Mouse (Mus musculus) ES-E14 (cell line): ENCODE data around the gene Tead4. TPM values are rescaled to one million over a fixed set of nuclear protein-coding genes. Genes with fewer than 3 reads are reported as not detected.
A peak's percentile ranks its signal among the peaks of the same experiment; 100 is the strongest.

ENCODE experiments used
- DNase-seq: peaks from one replicate; pipeline ENCODE4 v3.0.0-alpha.2; 2013; ENCODE audit warnings: low read depth, low spot score
- H3K27ac ChIP-seq: 2 replicates; pipeline ENCODE4 v1.5.1; 2012; ENCODE audit warnings: low read depth, mild to moderate bottlenecking, low read length, moderate library complexity, mixed read lengths; ENCODE audit not compliant: poor library complexity, insufficient read depth, severe bottlenecking
- H3K36me3 ChIP-seq: 2 replicates; pipeline ENCODE4 v1.6.1; 2012; ENCODE audit warnings: mild to moderate bottlenecking, low read length, moderate library complexity, mixed read lengths; ENCODE audit not compliant: control insufficient read depth, poor library complexity, insufficient read depth, severe bottlenecking
- H3K4me1 ChIP-seq, 2 experiments: fragments of 150-350 bp in 1 of 2; sonication (generic) in 1 of 2; 2 replicates each; pipeline ENCODE4 v1.6.1; 2012; ENCODE audit warnings: low read length in 2 of 2, mild to moderate bottlenecking in 1 of 2, mixed read lengths in 1 of 2; ENCODE audit not compliant: control insufficient read depth in 2 of 2, insufficient read depth in 2 of 2, poor library complexity in 1 of 2
- H3K4me3 ChIP-seq, 2 experiments: fragments of 150-350 bp in 1 of 2; sonication (generic) in 1 of 2; 2 replicates each; pipeline ENCODE4 v1.5.1; 2012; ENCODE audit warnings: low read length in 2 of 2, low read depth in 1 of 2, mild to moderate bottlenecking in 1 of 2, mixed read lengths in 1 of 2; ENCODE audit not compliant: insufficient read depth in 1 of 2, poor library complexity in 1 of 2, severe bottlenecking in 1 of 2
- H3K9ac ChIP-seq: 2 replicates; pipeline ENCODE4 v1.6.1; 2012; ENCODE audit warnings: low read depth, mild to moderate bottlenecking, low read length, mixed read lengths; ENCODE audit not compliant: poor library complexity, insufficient read depth, severe bottlenecking
- H3K9me3 ChIP-seq: fragments of 150-350 bp; sonication (generic); 2 replicates; pipeline ENCODE4 v1.6.1; 2012; ENCODE audit warnings: low read depth, mild to moderate bottlenecking, low read length; ENCODE audit not compliant: control insufficient read depth, insufficient read depth
- CHD2 ChIP-seq: IDR thresholded peaks from 2 replicates; pipeline ENCODE4 v1.6.1; 2014; ENCODE audit warnings: mild to moderate bottlenecking, low read depth, low read length, inconsistent platforms
- HCFC1 ChIP-seq: IDR thresholded peaks from 2 replicates; pipeline ENCODE4 v1.6.1; 2012; ENCODE audit warnings: low read length, inconsistent platforms, borderline replicate concordance; ENCODE audit not compliant: insufficient read depth
- MAFK ChIP-seq: IDR thresholded peaks from 2 replicates; pipeline ENCODE4 v1.6.1; 2014; ENCODE audit warnings: mild to moderate bottlenecking, low read depth, low read length, inconsistent platforms; ENCODE audit not compliant: insufficient read depth
- ZC3H11A ChIP-seq: IDR thresholded peaks from 2 replicates; pipeline ENCODE4 v1.6.1; 2012; ENCODE audit warnings: low read depth, mild to moderate bottlenecking, inconsistent platforms, low read length, borderline replicate concordance
- ZNF384 ChIP-seq: IDR thresholded peaks from 2 replicates; pipeline ENCODE4 v1.6.1; 2012; ENCODE audit warnings: low read depth, low read length, inconsistent platforms
- in situ Hi-C, 2 experiments: fragments of 600-800 bp; cut with MboI; formaldehyde crosslinking; loops; one replicate each; pipeline ENCODE4 v1.15.1; 2025; ENCODE audit warnings: low sequenced_read_pairs in 2 of 2, inconsistent platforms in 1 of 2; ENCODE audit not compliant: unreplicated experiment in 2 of 2
- total RNA-seq: library from RNA; depleted of rRNA; stranded (reverse); fragments of 300-350 nt; gene quantifications from 2 replicates; pipeline ENCODE4 v1.2.3, GENCODE M21; 2012

Gene Tead4
- total RNA-seq, 1 experiment, result 6.8 TPM

DNA sequence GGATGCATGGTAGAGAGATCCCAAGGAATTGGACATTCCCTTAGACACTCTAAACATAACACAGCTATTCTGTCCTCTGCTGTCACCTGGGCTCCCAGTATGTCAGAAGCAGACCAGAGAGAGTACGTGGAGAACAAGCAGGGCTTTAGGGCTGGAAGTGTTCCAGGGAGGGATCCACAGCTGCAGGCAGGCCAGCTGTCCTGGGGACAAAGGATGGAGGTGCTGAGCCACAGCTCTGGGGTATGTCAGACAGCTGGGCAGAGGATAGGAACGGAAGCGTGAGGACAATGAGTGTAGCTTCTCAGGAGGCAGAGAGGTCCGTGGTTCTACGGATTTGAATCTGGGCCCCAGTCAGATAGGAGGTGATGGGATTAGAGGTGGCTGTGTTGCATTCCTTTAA lies 50.0 kb downstream of the Tead4 start:
- Histone ChIP-seq H3K9ac (no peak overlapping the region), H3K4me1 (peaks cover 0 to 10% of the 10 kb centered on the region in 2 experiments; a peak in 2 of 4 replicates), H3K36me3 (peaks cover 4% of the 10 kb centered on the region; the same call in 1 of the 2 replicates), H3K9me3 (no peaks in the 10 kb centered on the region), H3K27ac (no peak overlapping the region), H3K4me3 (no peak overlapping the region)
- DNase-seq, result no peak
- no peak for TF ChIP-seq ZNF384
- no peak for TF ChIP-seq CHD2
- no peak for TF ChIP-seq MAFK
- no peak for TF ChIP-seq HCFC1
- no peak for TF ChIP-seq ZC3H11A
- in situ Hi-C loops, result no loop called here

DNA sequence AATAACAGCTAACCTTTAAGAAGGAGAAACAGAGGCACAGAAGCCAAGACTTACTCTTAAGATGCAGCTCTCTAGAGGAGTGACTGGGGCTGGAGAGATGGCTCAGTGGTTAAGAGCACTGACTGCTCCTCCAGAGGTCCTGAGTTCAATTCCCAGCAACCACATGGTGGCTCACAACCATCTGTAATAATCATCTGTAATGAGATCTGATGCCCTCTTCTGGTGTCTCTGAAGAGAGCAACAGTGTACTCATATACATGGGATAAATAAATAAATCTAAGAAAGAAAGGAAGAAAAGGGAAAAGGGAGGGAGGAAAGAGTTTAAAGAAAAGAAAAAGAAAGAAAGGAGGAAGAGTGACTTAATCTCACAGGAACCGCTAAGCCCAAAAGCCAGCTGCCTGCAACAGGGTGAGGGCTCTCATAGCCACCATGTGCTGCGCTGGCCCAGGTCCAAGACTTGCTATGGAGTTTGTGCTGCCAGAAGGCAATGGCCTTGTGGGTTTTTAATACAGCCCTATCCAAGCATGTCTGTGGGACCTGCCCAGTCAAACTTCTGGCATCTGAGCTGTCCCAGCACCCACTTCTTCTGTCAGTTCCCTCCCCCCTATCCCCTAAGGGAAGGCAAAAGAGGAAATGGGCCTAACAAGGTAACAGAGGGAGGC lies 63.4 kb downstream of the Tead4 start:
- Histone ChIP-seq H3K9me3 (no peaks in the 10 kb centered on the region), H3K4me3 (no peak overlapping the region), H3K9ac (no peak overlapping the region), H3K36me3 (no peaks in the 10 kb centered on the region), H3K27ac (no peak overlapping the region), H3K4me1 (no peaks in the 10 kb centered on the region)
- TF ChIP-seq ZC3H11A, result no peak
- TF ChIP-seq MAFK, result no peak
- TF ChIP-seq CHD2, result no peak
- no peak for TF ChIP-seq HCFC1
- TF ChIP-seq ZNF384, result no peak
- in situ Hi-C loops, result no loop called here
- no peak for DNase-seq

DNA sequence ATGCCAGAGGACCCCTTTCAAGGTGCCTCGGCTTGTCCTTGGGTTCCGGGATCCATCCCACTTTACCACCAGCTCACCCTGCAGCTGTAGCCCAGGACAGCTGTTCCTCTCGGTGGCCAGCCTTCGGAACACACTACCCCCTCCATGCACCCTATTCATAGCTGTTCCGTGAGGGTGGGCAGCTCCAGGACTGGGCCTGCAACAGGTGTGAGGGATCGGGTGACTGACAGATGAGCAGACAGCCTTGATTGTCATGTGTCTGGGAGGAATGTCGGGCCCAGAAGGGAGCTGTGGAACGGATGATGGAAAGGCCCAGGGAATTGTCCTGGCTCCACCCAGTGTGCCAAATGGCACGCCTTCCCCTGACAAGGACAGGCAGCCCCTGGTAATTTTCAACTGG lies 64.0 kb downstream of the Tead4 start:
- in situ Hi-C loops, result no loop called here
- H3K36me3 ChIP-seq, result no peaks in the 10 kb centered on the region
- no peak overlapping the region for H3K27ac ChIP-seq
- TF ChIP-seq HCFC1, result no peak
- no peaks in the 10 kb centered on the region for H3K9me3 ChIP-seq
- H3K9ac ChIP-seq, result no peak overlapping the region
- no peak overlapping the region for H3K4me3 ChIP-seq
- no peaks in the 10 kb centered on the region for H3K4me1 ChIP-seq
- DNase-seq, result no peak

DNA sequence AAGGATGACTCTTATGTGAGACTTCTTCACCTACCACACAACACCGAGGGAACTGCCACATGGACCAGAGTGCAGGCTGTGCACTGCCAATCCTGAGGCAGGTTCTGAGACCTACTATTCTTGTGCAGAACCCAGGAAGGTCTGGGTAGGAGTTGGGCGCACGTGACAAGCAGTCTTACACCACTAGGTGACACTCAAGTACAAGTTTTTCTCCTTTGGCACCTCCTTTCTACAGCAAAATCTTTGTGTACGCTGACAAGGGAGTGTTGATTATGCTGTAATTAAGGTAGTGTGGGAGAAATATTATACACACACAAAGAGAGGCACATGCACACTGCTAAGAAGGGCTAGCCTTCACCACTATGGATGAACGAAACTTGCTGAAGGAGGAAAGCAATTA lies 66.4 kb downstream of the Tead4 start:
- in situ Hi-C loops, result no loop called here
- no peak overlapping the region for H3K4me3 ChIP-seq
- TF ChIP-seq ZC3H11A (peak; percentile 64; the same call in 1 of the 2 replicates), CHD2 (no peak), HCFC1 (no peak)
- no peak overlapping the region for H3K27ac ChIP-seq
- no peaks in the 10 kb centered on the region for H3K9me3 ChIP-seq
- no peak overlapping the region for H3K9ac ChIP-seq
- DNase-seq, result no peak
- no peaks in the 10 kb centered on the region; the same call in 1 of the 2 replicates for H3K36me3 ChIP-seq
- peaks cover 0 to 3% of the 10 kb centered on the region in 2 experiments; a peak in 1 of 4 replicates for H3K4me1 ChIP-seq

DNA sequence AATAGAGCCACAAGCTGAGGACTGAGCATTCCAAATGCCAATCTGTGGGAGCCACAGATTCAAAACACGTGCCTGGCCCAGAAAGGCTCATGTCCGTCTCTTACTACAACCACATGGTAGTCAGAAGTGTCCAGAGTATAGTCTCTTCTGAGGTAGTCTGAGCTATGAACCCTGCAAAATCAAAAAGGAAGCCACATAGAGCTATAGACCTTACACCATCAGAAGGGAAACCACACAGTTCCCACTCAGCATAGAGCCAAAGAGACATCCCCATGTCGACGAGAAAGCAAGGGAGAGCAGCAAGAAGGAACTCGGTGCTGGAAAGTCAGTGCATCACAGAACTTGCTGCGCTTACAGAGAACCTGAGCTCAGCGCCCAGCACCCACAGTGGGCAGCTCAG lies 68.4 kb downstream of the Tead4 start:
- Histone ChIP-seq H3K9me3 (no peaks in the 10 kb centered on the region), H3K27ac (no peak overlapping the region), H3K9ac (no peak overlapping the region), H3K4me3 (no peak overlapping the region), H3K4me1 (peaks cover 0 to 10% of the 10 kb centered on the region in 2 experiments; a peak in 2 of 4 replicates), H3K36me3 (no peaks in the 10 kb centered on the region; the same call in 1 of the 2 replicates)
- in situ Hi-C loops, result no loop called here
- no peak for DNase-seq
- TF ChIP-seq ZC3H11A (no peak), HCFC1 (no peak), ZNF384 (no peak), CHD2 (no peak), MAFK (no peak)
